Mouse (Mus musculus): ENCODE measurements around the gene Specc1.
A peak's percentile ranks its signal among the peaks of the same experiment; 100 is the strongest.

Gene Specc1

DNA sequence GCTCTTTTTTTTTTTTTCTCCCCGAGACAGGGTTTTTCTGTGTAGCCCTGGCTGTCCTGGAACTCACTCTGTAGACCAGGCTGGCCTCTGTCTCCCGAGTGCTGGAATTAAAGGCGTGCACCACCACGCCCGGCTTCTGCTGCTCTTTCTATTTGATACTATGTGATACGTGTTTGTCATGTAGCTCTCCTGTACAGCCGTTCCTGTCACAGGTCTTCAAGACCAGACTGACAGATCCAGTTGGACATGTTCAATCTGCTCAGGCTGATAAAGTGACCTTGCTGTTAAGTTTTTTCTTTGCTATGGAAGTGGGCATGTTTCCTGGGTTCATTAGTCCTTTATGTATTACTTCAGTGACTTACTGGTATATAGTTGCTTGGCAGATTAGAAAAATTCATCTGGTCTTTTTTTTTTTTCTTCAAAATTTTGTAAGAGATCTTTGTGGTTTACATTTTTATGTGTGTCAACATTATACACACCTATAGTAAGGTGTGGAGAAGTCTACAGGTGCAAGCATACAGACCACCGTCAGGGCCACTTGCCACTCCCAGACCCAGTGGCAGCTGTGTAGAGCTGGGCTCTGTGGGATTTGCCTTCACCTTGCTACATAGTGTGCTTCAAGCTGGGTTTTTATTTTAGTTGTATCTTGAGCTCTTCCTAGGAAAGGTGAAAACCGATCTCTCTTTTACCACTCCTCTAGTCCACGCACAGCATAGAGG, 221.0 kb downstream of the Specc1 start:
- no peak for DNase-seq (ENCODE audit: low spot score)

DNA sequence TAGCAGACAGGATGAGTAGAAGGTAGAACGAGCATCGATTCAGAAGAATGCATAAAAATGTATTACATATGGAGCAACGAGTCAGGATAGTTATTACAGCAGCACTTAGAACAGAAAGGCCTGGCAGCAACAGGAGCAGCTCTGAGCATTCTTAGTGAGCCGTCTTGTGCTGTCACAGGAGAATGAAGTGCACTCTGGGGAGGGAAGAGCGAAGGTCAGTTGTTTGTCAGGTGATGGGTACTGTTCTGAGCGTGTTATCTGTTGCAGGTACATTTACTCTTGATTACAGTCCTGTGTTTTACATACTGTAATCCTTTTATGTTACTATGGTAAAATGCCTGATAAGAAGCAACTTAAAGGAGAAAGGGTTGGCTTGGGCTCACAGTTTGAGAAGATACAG, 224.2 kb downstream of the Specc1 start:
- DNase-seq (ENCODE audit: low spot score): no peak

DNA sequence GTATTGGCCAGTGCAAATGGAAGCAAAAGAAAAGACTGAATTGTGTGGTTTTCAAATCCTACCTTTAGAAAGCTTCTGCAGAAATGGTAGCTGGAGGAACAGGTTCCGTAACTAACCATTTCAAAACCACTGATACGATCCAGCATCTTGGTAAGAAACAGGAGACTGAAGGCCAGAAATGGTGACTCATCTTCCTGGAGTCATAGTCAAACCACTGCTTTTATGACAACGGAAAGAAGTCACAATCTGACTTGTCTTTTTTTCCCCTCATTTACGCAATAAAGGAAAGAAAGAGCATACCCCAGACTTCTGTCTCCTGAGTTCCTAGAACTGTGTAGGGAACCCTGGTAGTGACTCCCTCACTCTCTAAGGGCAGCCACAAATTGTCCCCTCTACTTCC, 228.3 kb downstream of the Specc1 start:
- no peak for DNase-seq (ENCODE audit: low spot score)

DNA sequence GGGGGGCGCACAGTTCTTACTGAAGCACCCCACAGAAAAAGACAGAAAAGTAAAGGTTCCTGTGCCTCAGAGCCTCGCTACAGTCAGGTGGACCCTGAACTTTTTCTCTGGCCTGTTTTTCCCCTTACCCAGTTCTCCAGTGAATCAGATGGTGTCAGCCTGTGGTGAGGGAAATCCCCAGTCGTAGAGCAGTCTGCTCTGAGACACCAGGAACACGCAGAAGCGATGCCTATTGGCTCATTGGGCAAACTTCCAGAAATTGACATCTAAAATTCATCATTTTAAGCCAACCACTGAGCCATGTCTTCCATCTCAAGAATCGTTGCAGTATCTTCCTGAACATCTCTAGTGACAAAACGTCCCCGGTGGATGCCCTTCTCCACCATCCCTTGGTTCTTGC, 230.5 kb downstream of the Specc1 start:
- no peak for DNase-seq (ENCODE audit: low spot score)

DNA sequence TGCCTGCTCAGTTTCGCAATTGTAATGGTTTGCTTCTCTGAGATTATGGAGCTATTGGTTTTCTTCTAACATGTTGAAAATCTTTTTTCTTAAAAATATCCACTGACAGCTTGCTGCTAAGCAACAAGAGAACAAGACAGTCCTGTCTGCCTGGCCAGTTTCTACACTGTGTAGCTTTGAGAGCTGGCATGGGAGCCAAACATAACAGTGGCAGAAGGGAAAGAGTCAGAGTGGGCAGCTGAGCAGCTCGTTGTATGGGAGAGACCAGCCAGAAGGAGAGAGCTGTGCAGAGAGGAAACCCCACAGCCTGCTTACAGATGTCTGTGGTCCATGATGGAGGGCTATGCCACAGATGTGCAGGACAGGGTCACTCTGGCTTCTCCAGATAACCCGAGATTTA, 235.5 kb downstream of the Specc1 start:
- DNase-seq (ENCODE audit: low spot score): no peak

DNA sequence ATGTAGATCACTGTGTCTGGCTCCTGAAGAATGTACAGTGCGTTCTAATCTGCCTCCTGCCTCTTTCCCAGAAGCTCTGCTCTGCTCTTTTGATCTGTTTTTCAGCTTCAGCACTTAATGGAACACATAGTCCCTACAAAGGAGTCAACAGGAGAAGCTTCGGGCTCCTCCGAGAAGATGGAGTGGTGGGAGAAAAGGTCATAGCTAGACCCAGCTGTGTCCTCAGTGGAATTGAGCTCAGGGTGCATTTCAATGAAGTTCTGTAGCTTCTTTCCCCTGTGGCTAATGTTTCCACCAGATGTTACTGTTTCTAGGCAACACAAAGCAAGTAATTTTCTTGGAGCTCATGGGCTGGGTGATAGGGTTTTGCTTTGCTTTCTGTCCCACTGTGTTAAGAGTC, 236.6 kb downstream of the Specc1 start:
- no peak for DNase-seq (ENCODE audit: low spot score)

DNA sequence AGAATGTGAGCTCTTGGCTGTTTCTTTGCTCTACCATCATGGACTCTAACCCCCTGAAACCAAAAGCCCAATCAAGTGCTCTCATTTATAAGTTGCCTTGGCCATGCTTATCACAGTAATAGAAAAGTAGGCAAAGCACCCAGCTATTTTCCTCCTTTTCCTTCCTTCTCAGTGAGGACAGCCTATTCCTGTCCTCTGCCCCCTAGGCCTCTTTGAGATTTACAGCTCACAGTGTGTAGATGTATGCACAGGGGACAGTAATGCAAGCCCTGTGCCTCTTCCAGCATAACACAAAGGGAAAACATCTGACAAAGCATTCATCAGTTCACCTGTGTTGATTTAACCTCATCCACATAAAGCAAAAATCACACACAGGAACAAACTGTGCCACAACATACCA, 237.7 kb downstream of the Specc1 start:
- DNase-seq (ENCODE audit: low spot score): no peak

DNA sequence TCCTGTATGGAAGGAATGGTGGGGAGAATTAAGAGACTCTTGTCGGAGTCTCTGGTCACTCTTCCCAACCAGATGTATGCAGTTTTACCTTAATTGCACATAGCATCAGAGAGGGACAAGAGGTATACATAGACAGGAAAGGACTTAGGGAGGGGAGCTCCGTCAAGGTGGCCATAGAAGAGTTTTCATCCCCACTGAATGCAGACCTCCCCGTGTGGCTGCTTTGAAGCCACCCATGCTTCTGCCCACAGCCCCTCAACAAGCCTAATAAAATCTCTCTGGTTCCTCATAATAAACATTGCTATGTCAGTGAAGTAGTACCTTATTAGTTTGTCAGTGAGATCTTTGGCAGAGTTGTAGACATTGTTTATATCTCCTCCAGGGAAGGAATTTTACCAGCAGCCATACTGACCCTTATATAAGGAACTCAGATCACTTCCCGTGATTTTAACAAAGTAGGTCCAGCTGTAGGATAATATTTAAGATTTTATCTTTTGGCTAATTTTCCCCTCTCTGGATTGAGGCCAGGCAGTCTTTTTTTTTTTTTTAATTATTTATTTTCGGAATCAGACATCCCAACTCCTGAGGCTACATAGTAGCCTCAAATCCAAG, 244.4 kb downstream of the Specc1 start:
- no peak for DNase-seq (ENCODE audit: low spot score)

DNA sequence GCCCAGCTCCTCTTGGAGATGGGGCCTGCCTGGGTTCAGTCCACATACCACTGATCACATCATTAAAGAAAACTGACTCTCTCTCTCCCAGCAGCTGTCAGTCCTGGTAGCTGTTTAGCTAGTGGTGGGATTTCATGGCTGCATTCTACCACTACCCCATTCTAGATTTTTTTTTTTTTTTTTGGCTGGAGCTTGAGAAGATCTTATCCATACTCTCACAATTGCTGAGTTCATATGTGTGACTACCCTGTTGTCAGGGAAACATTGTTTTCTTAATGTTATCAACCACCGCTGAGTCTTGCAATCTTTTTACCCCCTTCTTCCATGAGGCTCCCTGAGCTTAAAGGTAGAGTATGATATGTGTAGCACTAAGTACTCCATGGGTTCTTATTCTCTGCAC, 246.1 kb downstream of the Specc1 start:
- no peak for DNase-seq (ENCODE audit: low spot score)

DNA sequence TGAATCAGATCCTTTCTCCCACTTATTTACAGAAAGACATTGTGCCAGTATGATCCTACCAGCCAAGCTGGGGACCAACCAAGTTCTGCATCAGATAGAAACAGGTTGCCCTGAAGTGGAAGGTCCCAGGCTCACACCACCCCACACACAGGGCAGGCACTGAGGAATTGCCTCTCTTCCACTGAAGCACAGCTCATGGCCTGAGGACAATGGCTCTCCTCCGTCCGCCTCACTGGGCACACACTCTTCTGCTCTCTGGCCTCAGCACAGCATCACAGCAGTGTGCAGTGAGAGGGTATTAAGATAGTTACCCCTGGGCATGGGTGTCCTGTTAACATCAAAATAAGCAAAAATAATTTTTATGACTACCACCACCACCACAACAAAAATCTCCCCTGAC, 252.5 kb downstream of the Specc1 start:
- DNase-seq (ENCODE audit: low spot score): peak; percentile 53

DNA sequence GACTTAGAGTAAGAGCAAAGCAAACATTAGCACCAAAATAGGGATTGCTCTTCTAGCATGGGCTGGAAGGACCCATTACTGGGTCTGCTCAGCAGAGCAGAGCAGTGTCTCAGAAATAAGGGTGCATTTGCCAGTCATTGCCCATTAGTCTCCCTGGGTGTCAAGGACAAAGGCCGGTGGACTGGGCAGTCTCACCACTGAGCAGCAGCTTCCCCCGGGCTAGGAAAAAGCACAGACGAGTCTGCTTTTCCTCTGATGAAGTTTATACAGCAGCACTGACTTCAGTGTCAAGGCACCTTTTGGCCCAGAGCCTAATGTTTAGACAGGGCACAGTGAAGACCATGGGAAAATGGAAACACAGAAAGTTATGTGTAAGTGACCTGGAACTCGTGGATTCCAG, 253.3 kb downstream of the Specc1 start:
- no peak for DNase-seq (ENCODE audit: low spot score)

DNA sequence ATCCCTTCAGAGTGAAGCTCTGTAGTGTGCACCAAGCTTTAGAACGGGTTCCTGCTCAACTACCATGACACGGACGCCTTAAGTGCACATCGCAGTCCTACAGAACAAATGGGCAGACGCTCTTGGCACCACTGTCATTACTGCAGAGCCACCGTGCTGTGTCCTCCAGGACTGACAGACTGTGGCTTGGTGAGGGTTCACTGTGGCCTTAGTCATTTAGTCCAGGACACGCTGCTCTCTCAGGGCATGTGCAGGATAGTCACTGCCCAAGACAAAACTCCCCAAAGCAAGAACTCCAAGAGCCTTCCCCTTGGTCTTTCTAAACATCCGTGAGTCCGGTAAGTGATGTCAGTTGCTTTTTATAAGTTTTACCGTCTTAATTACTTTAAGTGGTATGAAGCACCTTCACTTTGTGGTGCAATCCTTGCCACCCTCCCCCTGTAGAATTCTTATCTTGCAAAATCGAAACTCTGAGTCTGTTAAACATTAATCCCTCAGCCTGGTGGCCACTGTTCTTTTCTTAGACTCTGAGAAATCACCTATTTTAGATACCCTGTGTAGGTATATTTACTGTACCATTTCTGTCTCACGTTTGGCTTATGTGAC, 256.9 kb downstream of the Specc1 start:
- DNase-seq (ENCODE audit: low spot score): no peak

DNA sequence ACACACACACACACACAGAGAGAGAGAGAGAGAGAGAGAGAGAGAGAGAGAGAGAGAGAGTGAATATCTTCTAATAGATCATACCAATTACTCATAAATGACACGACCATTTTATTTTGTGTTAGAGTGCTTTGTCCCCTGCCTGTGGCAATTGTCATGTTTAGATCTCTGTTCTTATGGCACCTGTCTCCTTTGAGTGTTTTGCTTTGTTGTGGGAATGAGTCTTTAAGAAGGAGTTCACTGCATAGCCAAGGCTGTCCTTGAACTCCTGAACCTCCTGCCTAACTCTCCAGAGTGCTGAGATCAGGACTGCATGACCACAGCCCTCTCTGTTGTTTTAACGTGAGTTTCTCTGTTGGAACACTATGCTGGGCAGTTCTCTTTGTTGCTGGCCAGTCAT, 258.5 kb downstream of the Specc1 start:
- no peak for DNase-seq (ENCODE audit: low spot score)

DNA sequence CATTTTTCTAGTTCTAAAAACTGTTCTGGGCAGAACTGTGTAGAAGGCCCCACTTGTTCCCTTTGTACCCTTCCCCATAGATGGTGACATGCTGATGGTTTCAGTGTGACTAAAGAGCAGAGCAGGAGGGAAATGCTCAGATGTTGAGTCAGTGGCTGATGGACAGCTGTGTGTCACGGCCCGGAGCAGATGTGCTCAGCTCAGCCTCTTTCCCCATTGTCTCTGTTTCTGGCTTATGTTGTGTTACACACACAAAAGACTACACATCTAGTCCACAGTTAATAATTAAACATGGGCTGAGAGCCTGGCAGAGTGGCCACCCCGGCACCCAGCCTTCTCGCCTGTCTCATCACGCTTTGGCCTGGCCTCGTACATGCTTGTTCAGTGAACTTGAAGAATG, 261.2 kb downstream of the Specc1 start:
- peak; percentile 28 for DNase-seq (ENCODE audit: low spot score)

DNA sequence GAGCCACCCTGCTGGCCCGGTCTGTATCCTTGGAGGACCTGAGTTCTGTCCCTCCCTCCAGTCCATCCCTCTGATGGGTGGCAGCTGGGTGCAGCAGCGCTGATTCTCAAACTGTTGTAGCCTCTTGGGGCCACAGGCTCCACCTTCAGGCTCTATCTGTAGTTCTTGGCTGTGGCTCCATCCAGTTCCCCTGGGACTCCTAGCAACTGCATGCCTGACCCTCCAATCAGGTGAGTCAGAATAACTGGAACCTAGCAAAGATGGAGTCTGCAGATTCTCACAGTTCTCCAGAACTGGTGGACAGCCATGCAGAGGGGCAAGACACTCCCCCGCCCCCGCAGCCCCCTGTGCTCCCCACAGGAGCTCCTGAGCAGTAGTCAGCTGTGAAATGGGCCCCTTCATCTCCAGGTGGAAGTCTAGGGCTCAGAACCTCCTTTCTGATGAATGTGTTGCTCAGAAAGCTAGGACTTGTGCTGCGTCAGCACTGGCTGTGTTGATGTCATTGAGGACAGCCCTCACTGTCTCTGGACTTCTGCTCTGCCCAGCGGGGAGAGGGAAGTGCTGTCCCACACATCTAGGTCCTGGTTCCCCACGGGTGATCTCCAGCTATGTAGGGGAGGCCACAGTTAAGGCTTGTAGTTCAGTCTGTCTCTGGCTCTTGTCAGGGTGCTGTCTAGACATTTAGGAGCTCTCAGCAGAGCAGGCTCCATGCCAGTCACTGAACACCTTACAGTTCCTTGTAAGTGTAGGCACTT, 264.4 kb downstream of the Specc1 start:
- DNase-seq (ENCODE audit: low spot score): no peak

DNA sequence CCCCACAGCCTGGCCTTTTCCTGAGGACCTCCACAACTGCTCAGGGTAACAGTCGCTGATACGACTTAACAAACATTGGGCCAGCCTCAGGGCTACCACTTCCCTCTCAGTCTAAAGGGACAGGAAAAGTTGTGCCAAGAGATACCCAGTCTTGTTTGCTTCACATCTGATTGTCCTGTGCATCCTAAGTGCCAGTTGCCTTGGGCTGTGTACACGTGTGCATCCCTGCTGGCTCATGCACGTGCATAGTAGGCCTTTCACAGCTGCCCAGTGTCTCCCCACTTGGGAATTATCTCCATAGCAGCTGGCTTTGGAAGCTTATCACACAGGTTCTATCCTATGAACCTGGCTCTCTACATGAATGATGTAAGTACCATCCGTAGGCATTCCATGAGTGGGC, 266.9 kb downstream of the Specc1 start:
- DNase-seq (ENCODE audit: low spot score): no peak

DNA sequence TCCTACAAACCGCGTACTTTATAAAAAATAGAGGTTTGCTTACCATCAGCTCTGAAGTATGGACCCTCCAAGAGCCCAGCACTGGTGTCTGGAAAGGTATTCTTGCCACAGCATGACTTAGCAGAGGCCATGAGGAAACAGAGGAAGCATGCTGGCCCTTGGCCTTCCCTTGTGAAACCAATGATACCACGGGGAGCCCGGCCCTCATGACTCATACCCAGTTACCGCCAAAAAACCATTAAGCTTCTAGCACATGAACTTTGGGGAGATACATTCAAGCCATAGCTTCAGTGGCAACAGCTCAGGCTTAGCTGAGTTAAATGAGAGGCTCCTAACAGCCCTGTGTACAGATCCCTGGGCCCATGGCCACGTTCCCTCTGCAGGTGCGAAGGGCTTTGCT, 267.4 kb downstream of the Specc1 start:
- DNase-seq (ENCODE audit: low spot score): no peak

DNA sequence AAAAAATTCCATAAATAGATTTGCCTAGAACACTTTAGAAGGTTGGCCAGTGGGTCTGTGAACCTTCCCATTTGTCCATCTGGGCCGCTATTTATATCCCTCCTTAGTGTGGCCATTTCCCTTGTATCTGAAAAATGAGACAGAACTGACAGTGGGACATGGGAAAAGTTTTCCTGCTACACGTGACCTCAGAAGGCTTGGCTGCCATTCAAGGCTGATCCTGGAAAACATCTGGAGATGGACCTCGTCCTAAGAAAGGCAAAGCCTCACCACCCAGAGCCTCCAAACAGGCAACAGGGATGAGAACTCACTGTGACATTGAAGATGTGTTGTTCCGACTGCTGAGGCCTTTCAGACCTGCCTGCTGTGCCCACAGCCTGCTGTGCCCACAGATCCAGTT, 268.2 kb downstream of the Specc1 start:
- DNase-seq (ENCODE audit: low spot score): no peak

DNA sequence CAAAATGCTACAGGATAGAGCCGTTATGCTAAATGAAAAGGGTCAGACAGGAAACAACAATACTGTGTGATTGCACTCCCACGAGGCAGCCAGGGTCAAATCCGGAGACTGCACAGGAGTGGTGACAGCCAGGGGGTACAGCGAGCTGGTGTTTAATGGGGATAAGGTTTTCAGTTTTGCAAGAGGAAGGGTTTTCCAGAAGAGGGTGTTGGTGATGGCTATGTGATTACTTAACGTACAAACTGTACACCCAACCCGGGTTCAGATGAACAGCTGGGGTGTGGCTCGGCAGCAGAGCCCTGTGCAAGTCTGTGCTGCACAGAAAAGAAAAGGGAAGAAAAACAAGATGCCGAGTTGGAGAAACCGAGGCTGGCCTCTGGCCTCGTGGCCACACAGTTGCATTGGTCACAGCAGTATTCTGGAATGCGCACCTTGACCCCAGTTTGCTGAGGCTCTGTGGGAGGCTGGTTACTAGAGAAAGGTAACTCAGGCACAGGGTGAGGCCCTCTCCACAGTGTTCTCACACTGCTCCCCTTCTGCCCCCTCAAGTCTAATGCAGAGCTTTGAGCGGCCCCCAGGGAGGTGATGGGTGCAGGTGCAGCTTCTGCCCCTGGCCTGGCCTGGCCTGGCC, 284.2 kb downstream of the Specc1 start:
- no peak for DNase-seq (ENCODE audit: low spot score)

DNA sequence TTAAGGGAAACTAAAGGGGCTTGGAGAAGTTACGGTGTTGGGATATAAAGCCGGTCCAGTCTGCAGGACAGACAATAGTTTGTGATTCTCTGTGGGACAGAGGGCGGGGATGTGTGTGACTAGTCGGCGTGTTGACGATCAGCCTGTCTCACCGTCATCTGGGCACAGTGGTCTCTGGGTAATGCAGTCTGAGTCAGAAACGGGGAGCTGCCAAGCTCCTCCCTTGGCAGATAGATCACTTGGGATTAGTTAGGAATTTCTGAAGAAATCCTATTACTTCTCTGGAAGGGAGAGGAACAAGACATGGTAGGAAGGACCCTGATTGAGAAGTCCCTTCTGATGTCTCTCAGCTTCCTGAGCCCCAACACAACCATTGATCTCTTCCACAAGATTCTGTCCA, 287.3 kb downstream of the Specc1 start:
- DNase-seq (ENCODE audit: low spot score): no peak

DNA sequence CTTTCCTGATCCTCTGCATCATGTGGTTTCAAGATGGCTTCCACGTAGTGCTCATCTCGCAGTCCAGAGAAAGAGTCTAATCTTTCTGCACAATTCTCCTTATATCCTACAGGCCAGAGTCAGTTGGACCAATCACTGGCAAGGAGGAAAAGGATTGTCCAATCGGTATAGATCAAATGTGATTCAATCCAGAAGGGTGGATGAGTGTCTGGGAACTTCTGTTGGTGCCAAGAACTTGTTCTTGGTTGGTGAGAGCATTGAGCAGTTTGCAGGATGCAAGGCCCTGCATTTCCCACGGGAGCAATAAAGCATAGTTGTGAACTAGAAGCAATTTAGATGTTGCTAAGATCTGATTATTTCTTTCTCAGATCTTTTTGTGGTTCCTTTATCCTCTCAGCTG, 287.9 kb downstream of the Specc1 start:
- no peak for DNase-seq (ENCODE audit: low spot score)

DNA sequence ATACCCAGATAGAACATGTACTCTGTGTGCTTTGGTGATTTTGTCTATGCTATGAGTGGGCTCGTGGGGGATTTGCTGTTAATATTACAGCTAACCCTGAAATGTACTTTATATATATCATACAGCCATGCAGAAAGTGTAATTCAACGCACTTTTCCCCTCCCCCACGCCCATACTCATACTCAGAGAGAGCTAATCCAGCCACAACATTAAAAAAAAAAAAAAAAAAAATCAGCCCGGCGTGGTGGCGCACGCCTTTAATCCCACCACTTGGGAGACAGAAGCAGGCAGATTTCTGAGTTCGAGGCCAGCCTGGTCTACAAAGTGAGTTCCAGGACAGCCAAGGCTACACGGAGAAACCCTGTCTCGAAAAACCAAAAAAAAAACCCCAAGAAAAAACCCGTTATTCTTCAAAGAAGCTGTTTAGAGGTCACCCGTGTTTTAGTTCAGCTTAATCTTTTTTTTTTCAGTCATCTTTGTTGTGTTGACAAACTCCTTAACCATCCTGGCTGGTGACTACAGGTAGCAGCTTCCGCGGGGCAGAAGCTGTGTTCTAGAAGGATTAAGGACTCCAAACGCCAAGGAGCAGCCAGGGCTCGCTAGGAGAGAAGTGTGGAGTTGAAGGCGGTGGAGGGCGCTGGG, 291.3 kb downstream of the Specc1 start:
- no peak for DNase-seq (ENCODE audit: low spot score)
